Mouse (Mus musculus) cortical plate, adult 2 months (tissue): ENCODE measurements around the gene Adgrg2.

ENCODE experiments used
- CTCF ChIP-seq: fragments of 200-500 bp; IDR thresholded peaks from 2 replicates; pipeline ENCODE4 v1.5.1; 2011; ENCODE audit warnings: mild to moderate bottlenecking, control low read depth, low read length; ENCODE audit not compliant: insufficient read depth; ENCODE audit errors: extremely low read depth
- POLR2A ChIP-seq: fragments of 200-500 bp; IDR thresholded peaks from 2 replicates; pipeline ENCODE4 v1.6.1; 2011; ENCODE audit warnings: mild to moderate bottlenecking, low read length, control low read depth; ENCODE audit not compliant: insufficient read depth; ENCODE audit errors: extremely low read depth

GRCm38 (mm10) chrX:160449363-160449762 is 58.9 kb downstream of the Adgrg2 start:
- TF ChIP-seq CTCF: peak; percentile 36; the same call in 1 of the 2 replicates
- TF ChIP-seq POLR2A: no peak
